Mouse (Mus musculus) ES-Bruce4 (cell line): ENCODE measurements at regions not wholly inside any gene's neighbourhood (a gene's known extent, or its start where the extent isn't known, plus 50 kb on each side); places are given as distances from the start of the nearest gene placed in this dataset.

Experiments used
- CTCF ChIP-seq: IDR thresholded peaks from one replicate; pipeline ENCODE4 v1.8.1; 2011; ENCODE audit warnings: low read depth, low read length
- EP300 ChIP-seq: IDR thresholded peaks from 2 replicates; pipeline ENCODE4 v1.6.1; 2011; ENCODE audit warnings: low read depth, low read length; ENCODE audit not compliant: insufficient read depth
- POLR2A ChIP-seq: IDR thresholded peaks from one replicate; pipeline ENCODE4 v1.8.1; 2011; ENCODE audit warnings: low read length; ENCODE audit not compliant: insufficient read depth

DNA sequence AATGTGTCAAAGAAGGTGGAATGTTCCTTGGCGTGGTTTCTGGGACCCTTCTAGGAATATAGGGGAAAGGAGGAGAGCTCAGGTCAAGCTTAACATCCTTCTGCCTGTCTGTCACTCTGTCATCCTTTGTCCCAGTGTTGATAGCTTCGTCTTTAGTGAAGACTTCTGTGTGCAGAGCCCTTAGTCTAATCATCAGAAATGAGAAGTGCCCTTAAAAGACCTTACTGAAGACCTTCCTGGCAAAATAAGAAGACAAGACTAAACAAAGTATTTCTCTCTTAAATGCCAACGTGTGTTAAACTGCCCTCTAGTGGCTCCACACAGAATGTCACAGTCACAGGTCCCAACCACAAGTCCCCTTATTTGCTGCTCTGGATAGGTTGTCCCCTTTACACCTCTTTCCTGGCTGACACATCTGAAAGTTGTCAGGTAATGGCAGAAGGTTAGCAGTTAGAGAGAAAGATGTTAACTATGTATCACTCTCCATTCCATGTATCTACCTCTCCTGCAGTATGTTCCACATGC, 1914.8 kb upstream of the Lrrc6 start:
- TF ChIP-seq EP300 (no peak), POLR2A (no peak), CTCF (peak; percentile 1)
